Mouse (Mus musculus): Measurements from ENCODE around the gene Foxred1. TPM values are rescaled to one million over a fixed set of nuclear protein-coding genes. Genes with fewer than 3 reads are reported as not detected.

Gene Foxred1
- total RNA-seq (2014; fragmentation: Nextera tagmentation) (11.9 and 13.5 TPM in 2 replicates), total RNA-seq (2017) (31.1 and 39.2 TPM in 2 replicates), polyA plus RNA-seq (2012) (8.4 and 11.4 TPM in 2 replicates)

- Histone ChIP-seq H3K9me3 (replicated peaks) (no peaks in the 10 kb centered on the region), H3K4me1 (ENCODE audit: insufficient read depth, low read depth, low read length) (peaks cover 45% of the 10 kb centered on the region), H3K27me3 (ENCODE audit: insufficient read depth, low read length) (no peaks in the 10 kb centered on the region), H3K36me3 (replicated peaks) (peaks cover 79% of the 10 kb centered on the region), H3K4me3 (ENCODE audit: low read depth, low read length) (peak within 1 kb of the TSS; percentile 99)
- peak; percentile 73; the same call in 1 of the 2 replicates for TF ChIP-seq POLR2AphosphoS5 (IDR thresholded peaks at IDR 0.05; ENCODE audit: insufficient replicate concordance, low read depth, low read length)
- TF ChIP-seq CTCF (IDR thresholded peaks at IDR 0.05; ENCODE audit: low read depth, low read length): no peak
- TF ChIP-seq TAL1 (conservative IDR thresholded peaks at IDR 0.05; ENCODE audit: low read depth, low read length): no peak
- TF ChIP-seq GATA2 (IDR thresholded peaks at IDR 0.05; ENCODE audit: borderline replicate concordance, low read depth, low read length): no peak
- TF ChIP-seq GATA1 (IDR thresholded peaks at IDR 0.05; ENCODE audit: borderline replicate concordance, low read length): no peak
- peak; percentile 98 for ATAC-seq (ENCODE audit: extremely low read depth, insufficient number of reproducible peaks, low FRiP score, poor library complexity, severe bottlenecking)
- DNase-seq (ENCODE audit: low spot score): peak; percentile 99
Observed at GRCm38 (mm10) chr9:35210542-35211474, at the start of gene Foxred1. Gene Foxred1, minus strand, starts transcription at chr9:35211055.

GRCm38 (mm10) chr9:35257365-35257764 is 46.5 kb upstream of the Foxred1 start:
- DNase-seq (ENCODE audit: low spot score) (no peak), ATAC-seq (ENCODE audit: extremely low read depth, insufficient number of reproducible peaks, low FRiP score, poor library complexity, severe bottlenecking) (no peak)
- Histone ChIP-seq H3K36me3 (replicated peaks) (peaks cover 65% of the 10 kb centered on the region), H3K4me3 (ENCODE audit: low read depth, low read length) (no peak overlapping the region), H3K27me3 (ENCODE audit: insufficient read depth, low read length) (no peaks in the 10 kb centered on the region), H3K4me1 (ENCODE audit: insufficient read depth, low read depth, low read length) (peaks cover 43% of the 10 kb centered on the region), H3K9me3 (replicated peaks) (no peaks in the 10 kb centered on the region)
- TF ChIP-seq TAL1 (conservative IDR thresholded peaks at IDR 0.05; ENCODE audit: low read depth, low read length): no peak
- TF ChIP-seq POLR2AphosphoS5 (IDR thresholded peaks at IDR 0.05; ENCODE audit: insufficient replicate concordance, low read depth, low read length): no peak
- TF ChIP-seq GATA1 (IDR thresholded peaks at IDR 0.05; ENCODE audit: borderline replicate concordance, low read length): no peak
- no peak for TF ChIP-seq GATA2 (IDR thresholded peaks at IDR 0.05; ENCODE audit: borderline replicate concordance, low read depth, low read length)
- no peak for TF ChIP-seq CTCF (IDR thresholded peaks at IDR 0.05; ENCODE audit: low read depth, low read length)

GRCm38 (mm10) chr9:35249476-35249875 is 38.6 kb upstream of the Foxred1 start:
- Histone ChIP-seq H3K4me3 (ENCODE audit: low read depth, low read length) (no peak overlapping the region), H3K27me3 (ENCODE audit: insufficient read depth, low read length) (no peaks in the 10 kb centered on the region), H3K4me1 (ENCODE audit: insufficient read depth, low read depth, low read length) (peaks cover 9% of the 10 kb centered on the region; the same call in 1 of the 2 replicates), H3K36me3 (replicated peaks) (peaks cover 51% of the 10 kb centered on the region), H3K9me3 (replicated peaks) (no peaks in the 10 kb centered on the region)
- no peak for ATAC-seq (ENCODE audit: extremely low read depth, insufficient number of reproducible peaks, low FRiP score, poor library complexity, severe bottlenecking)
- TF ChIP-seq POLR2AphosphoS5 (IDR thresholded peaks at IDR 0.05; ENCODE audit: insufficient replicate concordance, low read depth, low read length): no peak
- TF ChIP-seq TAL1 (conservative IDR thresholded peaks at IDR 0.05; ENCODE audit: low read depth, low read length): no peak
- TF ChIP-seq GATA1 (IDR thresholded peaks at IDR 0.05; ENCODE audit: borderline replicate concordance, low read length): no peak
- no peak for TF ChIP-seq GATA2 (IDR thresholded peaks at IDR 0.05; ENCODE audit: borderline replicate concordance, low read depth, low read length)
- TF ChIP-seq CTCF (IDR thresholded peaks at IDR 0.05; ENCODE audit: low read depth, low read length): no peak
- no peak for DNase-seq (ENCODE audit: low spot score)

- H3K4me1 ChIP-seq (ENCODE audit: insufficient read depth, low read depth, low read length): peaks cover 8% of the 10 kb centered on the region; the same call in 1 of the 2 replicates
- TF ChIP-seq POLR2AphosphoS5 (IDR thresholded peaks at IDR 0.05; ENCODE audit: insufficient replicate concordance, low read depth, low read length) (no peak), CTCF (IDR thresholded peaks at IDR 0.05; ENCODE audit: low read depth, low read length) (no peak), TAL1 (conservative IDR thresholded peaks at IDR 0.05; ENCODE audit: low read depth, low read length) (no peak), GATA1 (IDR thresholded peaks at IDR 0.05; ENCODE audit: borderline replicate concordance, low read length) (no peak), GATA2 (IDR thresholded peaks at IDR 0.05; ENCODE audit: borderline replicate concordance, low read depth, low read length) (no peak)
- no peaks in the 10 kb centered on the region for H3K9me3 ChIP-seq (replicated peaks)
- no peak overlapping the region for H3K4me3 ChIP-seq (ENCODE audit: low read depth, low read length)
- ATAC-seq (ENCODE audit: extremely low read depth, insufficient number of reproducible peaks, low FRiP score, poor library complexity, severe bottlenecking) (no peak), DNase-seq (ENCODE audit: low spot score) (no peak)
- peaks cover 43% of the 10 kb centered on the region for H3K36me3 ChIP-seq (replicated peaks)
- H3K27me3 ChIP-seq (ENCODE audit: insufficient read depth, low read length): no peaks in the 10 kb centered on the region
Observed at GRCm38 (mm10) chr9:35247405-35247804, 36.5 kb upstream of the Foxred1 start.

- no peak for DNase-seq (ENCODE audit: low spot score)
- TF ChIP-seq POLR2AphosphoS5 (IDR thresholded peaks at IDR 0.05; ENCODE audit: insufficient replicate concordance, low read depth, low read length) (no peak), GATA1 (IDR thresholded peaks at IDR 0.05; ENCODE audit: borderline replicate concordance, low read length) (no peak), CTCF (IDR thresholded peaks at IDR 0.05; ENCODE audit: low read depth, low read length) (no peak), GATA2 (IDR thresholded peaks at IDR 0.05; ENCODE audit: borderline replicate concordance, low read depth, low read length) (no peak), TAL1 (conservative IDR thresholded peaks at IDR 0.05; ENCODE audit: low read depth, low read length) (no peak)
- no peaks in the 10 kb centered on the region for H3K27me3 ChIP-seq (ENCODE audit: insufficient read depth, low read length)
- peaks cover 54% of the 10 kb centered on the region for H3K36me3 ChIP-seq (replicated peaks)
- no peak overlapping the region for H3K4me3 ChIP-seq (ENCODE audit: low read depth, low read length)
- no peaks in the 10 kb centered on the region for H3K9me3 ChIP-seq (replicated peaks)
- 0 out of 2 replicates have a peak, but pooled peaks cover 2% of the 10 kb centered on the region for H3K4me1 ChIP-seq (ENCODE audit: insufficient read depth, low read depth, low read length)
- no peak for ATAC-seq (ENCODE audit: extremely low read depth, insufficient number of reproducible peaks, low FRiP score, poor library complexity, severe bottlenecking)
Observed at GRCm38 (mm10) chr9:35239734-35240133, 28.9 kb upstream of the Foxred1 start.
